Mouse (Mus musculus) G1E (cell line): Measurements from ENCODE around the gene Cnih4.

ENCODE experiments used
- CTCF ChIP-seq: IDR thresholded peaks from 2 replicates; pipeline ENCODE4 v1.5.1; 2012; ENCODE audit warnings: low read depth, low read length, inconsistent platforms, mixed read lengths
- GATA1 ChIP-seq: IDR thresholded peaks from 2 replicates; pipeline ENCODE4 v1.6.1; 2012; ENCODE audit warnings: borderline replicate concordance, low read length, inconsistent platforms, mixed read lengths
- GATA2 ChIP-seq: IDR thresholded peaks from 2 replicates; pipeline ENCODE4 v1.6.1; 2012; ENCODE audit warnings: low read depth, low read length, inconsistent platforms, borderline replicate concordance
- POLR2AphosphoS5 ChIP-seq: IDR thresholded peaks from 2 replicates; pipeline ENCODE4 v1.6.1; 2012; ENCODE audit warnings: low read depth, low read length, inconsistent platforms; ENCODE audit not compliant: insufficient replicate concordance
- TAL1 ChIP-seq: conservative IDR thresholded peaks from 2 replicates; pipeline ENCODE4 v1.6.1; 2012; ENCODE audit warnings: low read depth, low read length, inconsistent platforms, mixed read lengths

DNA sequence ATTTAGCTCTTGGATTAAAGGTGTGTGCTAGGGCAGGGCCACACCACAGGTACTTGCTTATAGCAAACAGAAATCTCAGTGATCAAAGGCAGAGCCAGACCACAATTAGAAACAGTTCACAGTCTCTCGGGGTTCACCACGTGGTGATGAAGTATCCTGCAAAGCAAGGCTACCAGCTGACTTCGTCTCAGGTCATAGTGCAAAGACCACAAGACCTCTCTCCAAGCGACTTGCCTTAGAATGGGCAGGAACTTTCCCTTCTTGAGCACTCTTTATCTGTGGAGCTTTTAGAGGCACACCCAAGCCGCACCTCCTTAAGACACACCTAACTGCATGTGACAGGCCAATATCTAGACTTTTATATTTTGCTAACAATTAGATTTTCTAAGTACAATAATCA, 4.0 kb downstream of the Cnih4 start:
- TF ChIP-seq CTCF, result no peak
- TF ChIP-seq GATA1, result no peak
- TF ChIP-seq TAL1, result no peak
- TF ChIP-seq POLR2AphosphoS5, result no peak
- TF ChIP-seq GATA2, result no peak
